Mouse (Mus musculus) thymus, adult 2 months (tissue): Measurements from ENCODE around the gene Asb13.

Source experiments
- CTCF ChIP-seq: fragments of 200-500 bp; IDR thresholded peaks from 2 replicates; pipeline ENCODE4 v1.5.1; 2012; ENCODE audit warnings: mild to moderate bottlenecking, control low read depth, low read length, moderate library complexity, borderline replicate concordance; ENCODE audit not compliant: control insufficient read depth, poor library complexity, insufficient read depth; ENCODE audit errors: extremely low read depth
- POLR2A ChIP-seq: fragments of 200-500 bp; IDR thresholded peaks from 2 replicates; pipeline ENCODE4 v1.6.1; 2012; ENCODE audit warnings: mild to moderate bottlenecking, low read length, control low read depth, moderate library complexity; ENCODE audit not compliant: control insufficient read depth, poor library complexity, insufficient read depth; ENCODE audit errors: extremely low read depth

- TF ChIP-seq CTCF (no peak), POLR2A (no peak)
Observed at GRCm38 (mm10) chr13:3673151-3673550, 39.3 kb downstream of the Asb13 start.
